Mouse (Mus musculus) brain, embryonic 14.5 days (tissue): ENCODE data around the gene Retreg1.

ENCODE experiments used
- CTCF ChIP-seq: fragments of 200-500 bp; IDR thresholded peaks from 2 replicates; pipeline ENCODE4 v1.5.1; 2012; ENCODE audit warnings: inconsistent platforms, mild to moderate bottlenecking, moderate library complexity, borderline replicate concordance; ENCODE audit not compliant: insufficient read depth, insufficient read length; ENCODE audit errors: extremely low read depth
- POLR2A ChIP-seq: fragments of 200-500 bp; IDR thresholded peaks from 2 replicates; pipeline ENCODE4 v1.6.1; 2012; ENCODE audit warnings: mild to moderate bottlenecking, inconsistent platforms, borderline replicate concordance; ENCODE audit not compliant: poor library complexity, insufficient read depth, insufficient read length, severe bottlenecking; ENCODE audit errors: extremely low read depth

- no peak for TF ChIP-seq CTCF
- no peak for TF ChIP-seq POLR2A
Measured at GRCm38 (mm10) chr15:25899021-25899420, 56.0 kb downstream of the Retreg1 start.
